Mouse (Mus musculus) embryonic facial prominence, embryonic 14.5 days (tissue): ENCODE measurements around the gene Ttc7b. TPM values are rescaled to one million over a fixed set of nuclear protein-coding genes. Genes with fewer than 3 reads are reported as not detected.

Experiments
- ATAC-seq: fragments of 200-750 bp; cut with Nextera tagmentation; 2 replicates; pipeline ENCODE4 v1.8.0; 2017; ENCODE audit warnings: low read depth, moderate number of reproducible peaks, moderate TSS enrichment
- DNase-seq: peaks from one replicate; pipeline ENCODE4 v3.0.0-alpha.2; 2015; ENCODE audit warnings: low spot score
- H3K27ac ChIP-seq: fragments of 300-500 bp; sonication (generic); replicated peaks from 2 replicates; pipeline ENCODE4 v1.5.1; 2014; ENCODE audit warnings: low read depth, mild to moderate bottlenecking, low read length, moderate library complexity
- H3K27me3 ChIP-seq: fragments of 300-500 bp; sonication (generic); replicated peaks from 2 replicates; pipeline ENCODE4 v1.6.1; 2014; ENCODE audit warnings: low read length; ENCODE audit not compliant: control insufficient read depth, insufficient read depth
- H3K36me3 ChIP-seq: fragments of 300-500 bp; sonication (generic); 2 replicates; pipeline ENCODE4 v1.6.1; 2014; ENCODE audit warnings: low read length, mixed read lengths; ENCODE audit not compliant: control insufficient read depth, insufficient read depth
- H3K4me1 ChIP-seq: fragments of 300-500 bp; sonication (generic); 2 replicates; pipeline ENCODE4 v1.6.1; 2014; ENCODE audit warnings: antibody characterized with exemption, low read length; ENCODE audit not compliant: control insufficient read depth, insufficient read depth
- H3K4me2 ChIP-seq: fragments of 300-500 bp; sonication (generic); 2 replicates; pipeline ENCODE4 v1.6.1; 2014; ENCODE audit warnings: low read depth, mild to moderate bottlenecking, low read length, moderate library complexity, mixed read lengths
- H3K4me3 ChIP-seq: fragments of 300-500 bp; sonication (generic); 2 replicates; pipeline ENCODE4 v1.5.1; 2014; ENCODE audit warnings: low read depth, mild to moderate bottlenecking, low read length
- H3K9ac ChIP-seq: fragments of 300-500 bp; sonication (generic); 2 replicates; pipeline ENCODE4 v1.6.1; 2014; ENCODE audit warnings: low read depth, mild to moderate bottlenecking, low read length, moderate library complexity, mixed read lengths
- H3K9me3 ChIP-seq: fragments of 300-500 bp; sonication (generic); 2 replicates; pipeline ENCODE4 v1.6.1; 2016; ENCODE audit warnings: low read length; ENCODE audit not compliant: control insufficient read depth
- WGBS: fragments of 180-500 bp; shearing (Covaris S2); extraction: QIAGEN DNeasy Blood & Tissue Kit; methylation state at CpG from one replicate; pipeline ENCODE4 v1.1.7; 2014; 5-methylcytosine and 5-hydroxymethylcytosine counted together
- polyA plus RNA-seq: library from polyadenylated mRNA; unstranded; fragments of >200 nt; fragmentation: Nextera tagmentation; extraction: Ambion mirVana; gene quantifications from 2 replicates; pipeline ENCODE4 v1.2.1, GENCODE M21; 2014

Gene Ttc7b
- polyA plus RNA-seq, 1 experiment from 2014 or later: 6.6 TPM

- Histone ChIP-seq H3K9ac (no peak overlapping the region), H3K27me3 (no peaks in the 10 kb centered on the region), H3K36me3 (peaks cover 17% of the 10 kb centered on the region), H3K27ac (no peak overlapping the region), H3K4me2 (no peak overlapping the region), H3K9me3 (no peaks in the 10 kb centered on the region), H3K4me3 (no peak overlapping the region), H3K4me1 (no peaks in the 10 kb centered on the region)
- ATAC-seq: no peak
- WGBS: 85% methylated on average over 3 of the region's 3 CpGs
- no peak for DNase-seq
These were observed 127.1 kb downstream of the Ttc7b start for GRCm38 (mm10) chr12:100393532-100393931.

DNA sequence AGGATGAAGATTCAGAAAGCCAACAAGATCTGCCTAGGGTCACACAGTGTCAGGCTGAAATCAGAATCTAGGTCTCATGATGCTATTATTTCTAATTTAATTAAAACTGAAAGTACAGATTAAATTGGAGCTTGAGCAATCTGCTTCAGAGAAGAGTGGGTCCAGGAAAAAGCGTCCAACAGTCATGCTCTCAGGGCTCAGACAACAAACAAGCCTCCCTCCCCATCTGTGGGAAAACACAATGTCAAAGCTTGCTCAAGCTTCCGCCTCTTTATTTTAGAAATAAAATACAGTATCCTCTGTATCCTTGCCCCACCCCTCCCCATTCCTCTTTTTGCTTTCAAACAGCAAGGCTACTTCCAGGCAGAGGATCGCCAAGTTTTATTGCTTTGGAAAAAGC lies 127.5 kb downstream of the Ttc7b start:
- Histone ChIP-seq H3K4me1 (no peaks in the 10 kb centered on the region), H3K27ac (no peak overlapping the region), H3K4me3 (no peak overlapping the region), H3K27me3 (no peaks in the 10 kb centered on the region), H3K9me3 (no peaks in the 10 kb centered on the region), H3K4me2 (no peak overlapping the region), H3K9ac (no peak overlapping the region), H3K36me3 (peaks cover 17% of the 10 kb centered on the region)
- no peak for ATAC-seq
- WGBS: 82% methylated on average over 3 of the region's 3 CpGs
- DNase-seq: no peak

DNA sequence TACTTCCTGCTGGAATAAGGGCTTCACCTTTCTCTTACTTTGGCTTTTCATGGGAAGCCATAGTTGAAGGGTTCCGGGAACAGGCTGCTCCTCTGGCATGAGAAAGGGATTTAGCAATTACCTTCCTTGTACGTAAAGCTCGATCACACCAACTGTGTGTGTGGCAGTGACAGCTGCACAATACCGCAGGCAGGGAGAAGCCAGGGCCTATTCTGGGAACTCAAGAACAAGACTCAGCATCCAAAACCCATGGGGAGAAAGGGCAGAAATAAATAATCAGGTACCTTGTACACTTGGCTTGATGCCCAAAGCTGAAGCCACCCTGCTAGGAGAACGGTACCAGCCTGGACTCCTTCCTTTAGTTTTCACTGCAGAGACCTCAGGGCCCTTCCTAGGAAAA lies 128.2 kb downstream of the Ttc7b start:
- H3K9ac ChIP-seq: no peak overlapping the region
- H3K9me3 ChIP-seq: no peaks in the 10 kb centered on the region
- H3K4me3 ChIP-seq: no peak overlapping the region
- H3K4me1 ChIP-seq: no peaks in the 10 kb centered on the region
- ATAC-seq (no peak), DNase-seq (peak; percentile 32)
- no peaks in the 10 kb centered on the region for H3K27me3 ChIP-seq
- no peak overlapping the region for H3K4me2 ChIP-seq
- H3K36me3 ChIP-seq: peaks cover 17% of the 10 kb centered on the region
- whole genome bisulfite sequencing: 76% methylated on average over 5 of the region's 5 CpGs
- H3K27ac ChIP-seq: no peak overlapping the region

GRCm38 (mm10) chr12:100391890-100392289 lies 128.7 kb downstream of the Ttc7b start:
- Histone ChIP-seq H3K27ac (no peak overlapping the region), H3K4me2 (no peak overlapping the region), H3K36me3 (peaks cover 17% of the 10 kb centered on the region), H3K4me3 (no peak overlapping the region), H3K4me1 (no peaks in the 10 kb centered on the region), H3K9ac (no peak overlapping the region), H3K27me3 (no peaks in the 10 kb centered on the region), H3K9me3 (no peaks in the 10 kb centered on the region)
- ATAC-seq (0 out of 2 replicates have a peak, but pooled peaks have one; percentile 20), DNase-seq (no peak)
- WGBS: 78% methylated on average over 9 of the region's 9 CpGs

- H3K4me1 ChIP-seq: peaks cover 7% of the 10 kb centered on the region; the same call in 1 of the 2 replicates
- ATAC-seq: 0 out of 2 replicates have a peak, but pooled peaks have one; percentile 21
- 73% methylated on average over 12 of the region's 12 CpGs for WGBS
- H3K9me3 ChIP-seq: no peaks in the 10 kb centered on the region
- no peak overlapping the region for H3K4me2 ChIP-seq
- no peak overlapping the region for H3K4me3 ChIP-seq
- H3K27ac ChIP-seq: no peak overlapping the region
- H3K9ac ChIP-seq: no peak overlapping the region
- no peak for DNase-seq
- peaks cover 28% of the 10 kb centered on the region for H3K36me3 ChIP-seq
- H3K27me3 ChIP-seq: no peaks in the 10 kb centered on the region
These were observed 130.5 kb downstream of the Ttc7b start for GRCm38 (mm10) chr12:100389878-100390710.

DNA sequence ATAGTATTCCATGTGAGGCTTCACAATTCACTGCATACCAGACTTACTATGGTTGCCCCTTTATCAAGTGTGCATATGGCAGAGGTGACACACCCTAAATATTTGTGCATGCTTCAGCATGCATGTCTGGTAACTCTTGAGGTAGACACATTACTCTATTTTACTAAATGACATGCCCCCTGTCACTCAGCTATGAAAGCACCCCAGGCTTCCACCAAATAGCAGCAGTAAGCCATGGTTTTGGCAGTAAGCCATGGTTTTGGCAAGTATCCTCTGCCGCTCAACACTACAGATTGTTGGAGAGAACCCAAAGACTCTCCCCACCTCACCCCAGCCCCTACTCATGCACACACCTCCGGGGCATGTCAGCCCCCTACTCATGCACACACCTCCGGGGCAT lies 134.4 kb downstream of the Ttc7b start:
- DNase-seq: peak; percentile 88
- Histone ChIP-seq H3K4me2 (no peak overlapping the region), H3K4me3 (no peak overlapping the region), H3K27ac (no peak overlapping the region), H3K4me1 (peaks cover 7% of the 10 kb centered on the region; the same call in 1 of the 2 replicates), H3K36me3 (peaks cover 40% of the 10 kb centered on the region), H3K27me3 (no peaks in the 10 kb centered on the region), H3K9ac (no peak overlapping the region), H3K9me3 (no peaks in the 10 kb centered on the region)
- 49% methylated on average over 3 of the region's 3 CpGs for WGBS
- ATAC-seq: peak; percentile 76

GRCm38 (mm10) chr12:100382526-100382925 lies 138.1 kb downstream of the Ttc7b start:
- no peaks in the 10 kb centered on the region for H3K27me3 ChIP-seq
- DNase-seq (no peak), ATAC-seq (no peak)
- peaks cover 34% of the 10 kb centered on the region for H3K36me3 ChIP-seq
- peaks cover 7% of the 10 kb centered on the region; the same call in 1 of the 2 replicates for H3K4me1 ChIP-seq
- H3K4me2 ChIP-seq: no peak overlapping the region
- no peaks in the 10 kb centered on the region for H3K9me3 ChIP-seq
- H3K27ac ChIP-seq: no peak overlapping the region
- no peak overlapping the region for H3K9ac ChIP-seq
- H3K4me3 ChIP-seq: no peak overlapping the region

GRCm38 (mm10) chr12:100381941-100382340 lies 138.7 kb downstream of the Ttc7b start:
- DNase-seq: no peak
- Histone ChIP-seq H3K9me3 (no peaks in the 10 kb centered on the region), H3K27me3 (no peaks in the 10 kb centered on the region), H3K4me2 (no peak overlapping the region), H3K36me3 (peaks cover 34% of the 10 kb centered on the region), H3K27ac (no peak overlapping the region), H3K4me1 (peaks cover 7% of the 10 kb centered on the region; the same call in 1 of the 2 replicates), H3K4me3 (no peak overlapping the region), H3K9ac (no peak overlapping the region)
- no peak for ATAC-seq
- WGBS: 88% methylated on average over 6 of the region's 6 CpGs
